Mouse (Mus musculus) stomach, postnatal 0 days (tissue): Measurements from ENCODE around the gene Gm21983. TPM values are rescaled to one million over a fixed set of nuclear protein-coding genes. Genes with fewer than 3 reads are reported as not detected.

ENCODE experiments used
- ATAC-seq: fragments of 200-750 bp; cut with Nextera tagmentation; 2 replicates; pipeline ENCODE4 v1.8.0; 2017; ENCODE audit not compliant: low FRiP score, low TSS enrichment
- DNase-seq: peaks from one replicate; pipeline ENCODE4 v3.0.0-alpha.2; 2016; ENCODE audit warnings: low spot score
- H3K27ac ChIP-seq: fragments of 300-500 bp; sonication (generic); replicated peaks from 2 replicates; pipeline ENCODE4 v1.5.1; 2014; ENCODE audit warnings: mild to moderate bottlenecking, control low read depth
- H3K27me3 ChIP-seq: fragments of 300-500 bp; sonication (generic); 2 replicates; pipeline ENCODE4 v1.6.1; 2014; ENCODE audit warnings: low read length; ENCODE audit not compliant: control insufficient read depth, insufficient read depth
- H3K36me3 ChIP-seq: fragments of 300-500 bp; sonication (generic); 2 replicates; pipeline ENCODE4 v1.6.1; 2014; ENCODE audit warnings: low read length, mixed read lengths; ENCODE audit not compliant: control insufficient read depth, insufficient read depth
- H3K4me1 ChIP-seq: fragments of 300-500 bp; sonication (generic); replicated peaks from 2 replicates; pipeline ENCODE4 v1.6.1; 2014; ENCODE audit warnings: antibody characterized with exemption; ENCODE audit not compliant: control insufficient read depth, insufficient read depth
- H3K4me2 ChIP-seq: fragments of 300-500 bp; sonication (generic); replicated peaks from 2 replicates; pipeline ENCODE4 v1.6.1; 2014; ENCODE audit warnings: low read depth, mild to moderate bottlenecking, control low read depth, moderate library complexity
- H3K4me3 ChIP-seq: fragments of 300-500 bp; sonication (generic); 2 replicates; pipeline ENCODE4 v1.5.1; 2014; ENCODE audit warnings: low read depth, low read length, control low read depth
- H3K9ac ChIP-seq: fragments of 300-500 bp; sonication (generic); 2 replicates; pipeline ENCODE4 v1.6.1; 2014; ENCODE audit warnings: mild to moderate bottlenecking, low read length, control low read depth, mixed read lengths
- H3K9me3 ChIP-seq: fragments of 300-500 bp; sonication (generic); 2 replicates; pipeline ENCODE4 v1.6.1; 2016; ENCODE audit warnings: low read length; ENCODE audit not compliant: control insufficient read depth
- CTCF ChIP-seq: IDR thresholded peaks from 2 replicates; pipeline ENCODE4 v1.5.1; 2016; ENCODE audit warnings: antibody characterized with exemption, low read depth, mild to moderate bottlenecking, moderate library complexity
- EP300 ChIP-seq: optimal IDR thresholded peaks from 2 replicates; pipeline ENCODE3; 2016; ENCODE audit warnings: antibody characterized with exemption
- WGBS: fragments of 180-500 bp; shearing (Covaris S2); extraction: QIAGEN DNeasy Blood & Tissue Kit; methylation state at CpG from one replicate; pipeline ENCODE4 v1.1.7; 2014; 5-methylcytosine and 5-hydroxymethylcytosine counted together
- polyA plus RNA-seq: library from polyadenylated mRNA; unstranded; fragments of >200 nt; fragmentation: Nextera tagmentation; extraction: Ambion mirVana; gene quantifications from 2 replicates; pipeline ENCODE4 v1.2.1, GENCODE M21; 2015

Gene Gm21983
- not detected in 2 replicates for polyA plus RNA-seq

- H3K4me1 ChIP-seq, result no peaks in the 10 kb centered on the region; the same call in 1 of the 2 replicates
- H3K9ac ChIP-seq, result no peak within 1 kb of the TSS
- H3K4me3 ChIP-seq, result no peak within 1 kb of the TSS
- DNase-seq (peak; percentile 54), ATAC-seq (no peak)
- H3K27ac ChIP-seq, result peak within 1 kb of the TSS; percentile 67
- H3K9me3 ChIP-seq, result no peaks in the 10 kb centered on the region
- no peaks in the 10 kb centered on the region for H3K27me3 ChIP-seq
- no peak within 1 kb of the TSS for H3K4me2 ChIP-seq
- peaks cover 10% of the 10 kb centered on the region for H3K36me3 ChIP-seq
- TF ChIP-seq CTCF (no peak), EP300 (no peak)
- 63% methylated on average over 14 of the region's 14 CpGs for WGBS
These were observed at the start of gene Gm21983, which contains the start of gene Mia for GRCm38 (mm10) chr7:27180837-27181695. Gene Gm21983, minus strand, starts transcription at chr7:27181086. Gene Mia, minus strand, starts transcription at chr7:27181157.

- Histone ChIP-seq H3K4me1 (peaks cover 6% of the 10 kb centered on the region), H3K4me2 (peak overlapping the region; percentile 78), H3K9ac (peak overlapping the region; percentile 87), H3K36me3 (no peaks in the 10 kb centered on the region), H3K27ac (peak overlapping the region; percentile 93), H3K4me3 (peak overlapping the region; percentile 82), H3K9me3 (no peaks in the 10 kb centered on the region), H3K27me3 (no peaks in the 10 kb centered on the region)
- DNase-seq (no peak), ATAC-seq (no peak)
- 12% methylated on average over 6 of the region's 6 CpGs for WGBS
- TF ChIP-seq CTCF, result no peak
These were observed 48.0 kb upstream of the Gm21983 start for GRCm38 (mm10) chr7:27228865-27229264.

GRCm38 (mm10) chr7:27228281-27228821 lies 47.5 kb upstream of the Gm21983 start, which contains the start of gene Itpkc:
Gene Itpkc, minus strand, starts transcription at chr7:27228661.
- ATAC-seq, result peak; percentile 85
- Histone ChIP-seq H3K27ac (peak within 1 kb of the TSS; percentile 93), H3K36me3 (no peaks in the 10 kb centered on the region), H3K9ac (peak within 1 kb of the TSS; percentile 87), H3K27me3 (no peaks in the 10 kb centered on the region), H3K4me3 (peak within 1 kb of the TSS; percentile 82), H3K4me2 (peak within 1 kb of the TSS; percentile 78), H3K9me3 (no peaks in the 10 kb centered on the region), H3K4me1 (peaks cover 3% of the 10 kb centered on the region)
- TF ChIP-seq CTCF (peak; percentile 38; the same call in 1 of the 2 replicates), EP300 (peak; percentile 22)
- peak; percentile 98 for DNase-seq
- WGBS, result under 1% methylated on average over 48 of the region's 49 CpGs

DNA sequence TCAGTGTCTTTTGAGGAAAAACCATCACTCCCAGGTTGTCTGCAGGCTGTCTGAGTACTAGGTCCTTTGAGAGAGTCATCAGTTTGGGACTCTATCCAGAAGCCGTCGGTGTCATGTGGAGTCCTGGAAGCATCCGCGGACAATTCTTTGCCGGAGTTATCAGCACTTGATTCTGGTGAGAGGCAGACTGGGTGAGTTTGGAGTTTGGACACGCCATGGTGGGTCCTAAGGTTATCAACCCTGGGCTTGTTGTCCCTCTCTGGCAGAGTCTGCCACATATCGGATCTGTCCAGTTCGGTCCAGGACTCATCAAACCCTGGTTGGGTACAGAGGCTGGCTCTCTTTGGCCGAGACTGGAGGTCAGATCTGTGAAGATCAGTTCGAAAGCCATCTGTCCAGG lies 46.8 kb upstream of the Gm21983 start:
- no peaks in the 10 kb centered on the region for H3K9me3 ChIP-seq
- no peaks in the 10 kb centered on the region for H3K27me3 ChIP-seq
- TF ChIP-seq CTCF, result no peak
- TF ChIP-seq EP300, result no peak
- H3K27ac ChIP-seq, result peak overlapping the region; percentile 93
- DNase-seq (no peak), ATAC-seq (no peak)
- H3K9ac ChIP-seq, result peak overlapping the region; percentile 87
- H3K4me1 ChIP-seq, result peaks cover 3% of the 10 kb centered on the region; the same call in 1 of the 2 replicates
- H3K4me3 ChIP-seq, result peak overlapping the region; percentile 82
- WGBS, result 2% methylated on average over 10 of the region's 10 CpGs
- H3K4me2 ChIP-seq, result peak overlapping the region; percentile 78
- H3K36me3 ChIP-seq, result no peaks in the 10 kb centered on the region

GRCm38 (mm10) chr7:27227276-27227675 lies 46.4 kb upstream of the Gm21983 start:
- Histone ChIP-seq H3K4me1 (peaks cover 3% of the 10 kb centered on the region; the same call in 1 of the 2 replicates), H3K9me3 (no peaks in the 10 kb centered on the region), H3K27me3 (no peaks in the 10 kb centered on the region), H3K36me3 (no peaks in the 10 kb centered on the region), H3K9ac (peak overlapping the region; percentile 87), H3K4me2 (peak overlapping the region; percentile 78), H3K4me3 (peak overlapping the region; percentile 82), H3K27ac (peak overlapping the region; percentile 93)
- TF ChIP-seq EP300, result no peak
- TF ChIP-seq CTCF, result no peak
- WGBS, result 25% methylated on average over 9 of the region's 9 CpGs
- ATAC-seq (no peak), DNase-seq (no peak)
